Mouse (Mus musculus) cortical plate, adult 2 months (tissue): ENCODE measurements around the gene Coq8a. TPM values are rescaled to one million over a fixed set of nuclear protein-coding genes. Genes with fewer than 3 reads are reported as not detected.

Source experiments
- H3K27ac ChIP-seq: fragments of 200-500 bp; 2 replicates; pipeline ENCODE4 v1.5.1; 2012; ENCODE audit warnings: low read length, control low read depth, inconsistent platforms; ENCODE audit not compliant: insufficient read depth
- H3K4me1 ChIP-seq: fragments of 200-500 bp; 2 replicates; pipeline ENCODE4 v1.6.1; 2011; ENCODE audit warnings: low read length; ENCODE audit not compliant: control insufficient read depth, insufficient read depth
- H3K4me3 ChIP-seq: fragments of 200-500 bp; 2 replicates; pipeline ENCODE4 v1.5.1; 2011; ENCODE audit warnings: mild to moderate bottlenecking, low read length, control low read depth; ENCODE audit not compliant: insufficient read depth
- CTCF ChIP-seq: fragments of 200-500 bp; IDR thresholded peaks from 2 replicates; pipeline ENCODE4 v1.5.1; 2011; ENCODE audit warnings: mild to moderate bottlenecking, control low read depth, low read length; ENCODE audit not compliant: insufficient read depth; ENCODE audit errors: extremely low read depth
- POLR2A ChIP-seq: fragments of 200-500 bp; IDR thresholded peaks from 2 replicates; pipeline ENCODE4 v1.6.1; 2011; ENCODE audit warnings: mild to moderate bottlenecking, low read length, control low read depth; ENCODE audit not compliant: insufficient read depth; ENCODE audit errors: extremely low read depth
- polyA plus RNA-seq: library from polyadenylated mRNA; depleted of rRNA; stranded (reverse); fragments of >200 nt; gene quantifications from 2 replicates; pipeline ENCODE4 v1.2.3, GENCODE M21; 2012; rRNA removed

Coq8a gene
- polyA plus RNA-seq, 1 experiment, result 35.9 TPM

GRCm38 (mm10) chr1:180140970-180141369 lies 58.4 kb downstream of the Coq8a start:
- no peak overlapping the region for H3K4me3 ChIP-seq
- TF ChIP-seq POLR2A (no peak), CTCF (0 out of 2 replicates have a peak, but pooled peaks have one; percentile 5)
- H3K4me1 ChIP-seq, result no peaks in the 10 kb centered on the region
- no peak overlapping the region for H3K27ac ChIP-seq

DNA sequence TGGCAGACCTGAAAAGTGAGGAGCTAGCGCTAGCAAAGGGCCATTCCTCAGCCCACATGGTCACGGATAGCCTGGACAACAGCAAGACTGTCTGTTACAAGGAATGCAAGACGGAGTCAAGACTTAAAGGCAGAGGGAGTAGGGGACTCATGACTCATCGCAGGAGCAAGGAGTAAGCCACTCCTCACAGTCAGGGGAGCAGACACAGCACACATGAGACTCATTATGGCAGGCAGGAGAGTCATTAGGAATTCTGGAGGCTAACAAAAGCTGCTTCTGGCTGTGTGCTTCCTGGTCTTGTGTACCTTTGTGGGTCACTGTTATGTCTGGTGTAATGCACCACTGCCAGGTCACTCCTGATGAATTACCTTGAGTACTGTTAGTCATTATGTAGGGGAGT lies 60.2 kb downstream of the Coq8a start:
- Histone ChIP-seq H3K4me3 (no peak overlapping the region), H3K27ac (no peak overlapping the region), H3K4me1 (no peaks in the 10 kb centered on the region)
- TF ChIP-seq POLR2A (no peak), CTCF (no peak)

- H3K4me1 ChIP-seq, result no peaks in the 10 kb centered on the region
- TF ChIP-seq POLR2A, result no peak
- no peak for TF ChIP-seq CTCF
- H3K4me3 ChIP-seq, result no peak overlapping the region
- no peak overlapping the region for H3K27ac ChIP-seq
Measured at GRCm38 (mm10) chr1:180132187-180132586, 67.2 kb downstream of the Coq8a start.

DNA sequence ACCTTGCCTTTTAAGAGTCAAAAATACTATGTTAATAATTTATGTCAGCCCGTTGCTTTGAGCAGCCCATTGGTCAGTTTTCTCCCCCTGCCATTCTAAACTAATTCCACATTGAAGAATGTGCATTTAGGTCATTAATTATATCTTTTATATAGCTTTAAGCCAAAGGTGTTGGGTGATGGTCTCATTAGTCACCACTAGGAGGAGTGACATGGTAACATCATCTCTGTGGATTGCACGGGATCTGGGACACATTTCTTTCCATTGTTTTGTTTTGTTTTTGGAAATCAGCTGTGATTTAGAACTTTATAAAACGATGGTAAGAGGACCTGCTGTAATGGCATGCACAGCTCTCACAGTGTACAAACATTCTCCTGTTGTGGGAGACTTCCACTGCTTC lies 68.0 kb downstream of the Coq8a start:
- Histone ChIP-seq H3K4me3 (no peak overlapping the region), H3K27ac (no peak overlapping the region), H3K4me1 (no peaks in the 10 kb centered on the region)
- TF ChIP-seq POLR2A, result no peak

- Histone ChIP-seq H3K4me1 (no peaks in the 10 kb centered on the region), H3K27ac (no peak overlapping the region), H3K4me3 (no peak overlapping the region)
- TF ChIP-seq CTCF, result no peak
- no peak for TF ChIP-seq POLR2A
Measured at GRCm38 (mm10) chr1:180128077-180128792, 71.2 kb downstream of the Coq8a start.

- H3K27ac ChIP-seq, result no peak overlapping the region
- no peaks in the 10 kb centered on the region for H3K4me1 ChIP-seq
- TF ChIP-seq CTCF (no peak), POLR2A (no peak)
- no peak overlapping the region for H3K4me3 ChIP-seq
Measured at GRCm38 (mm10) chr1:180118233-180118632, 81.2 kb downstream of the Coq8a start.

DNA sequence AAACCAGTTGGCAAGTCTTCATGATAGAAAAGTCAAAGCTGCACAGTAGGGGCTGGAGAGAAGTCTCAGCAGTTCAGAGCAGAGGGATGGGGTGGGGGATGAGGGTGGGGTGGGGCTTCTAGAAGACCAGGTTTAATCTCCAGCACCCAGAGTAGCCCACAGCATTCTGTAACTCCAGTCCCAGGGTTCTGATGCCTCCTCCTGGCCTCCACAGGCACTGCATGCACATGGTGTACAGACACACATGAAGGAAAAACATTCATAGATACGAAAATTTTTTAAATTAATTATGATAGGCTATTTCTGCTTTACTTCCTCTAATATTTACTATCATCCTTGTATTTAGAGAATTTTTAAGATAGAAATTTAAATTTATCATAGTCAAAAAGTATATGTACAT lies 82.9 kb downstream of the Coq8a start:
- Histone ChIP-seq H3K4me3 (no peak overlapping the region), H3K27ac (no peak overlapping the region), H3K4me1 (no peaks in the 10 kb centered on the region)
- TF ChIP-seq POLR2A, result no peak
- 0 out of 2 replicates have a peak, but pooled peaks have one; percentile 20 for TF ChIP-seq CTCF

Other genes with a start within 250 kb of the Coq8a start
- gene Cdc42bpa, start 239.1 kb downstream of the Coq8a start, polyA plus RNA-seq, result 147 and 157 TPM in 2 replicates
- gene Psen2, start 63.8 kb upstream of the Coq8a start, polyA plus RNA-seq, result 27.5 and 28.3 TPM in 2 replicates
- 8.0 and 8.1 TPM in 2 replicates for gene Itpkb, start 130.9 kb upstream of the Coq8a start, polyA plus RNA-seq